Mouse (Mus musculus): ENCODE data around the gene Ccdc61. TPM values are rescaled to one million over a fixed set of nuclear protein-coding genes. Genes with fewer than 3 reads are reported as not detected.

The Ccdc61 gene
- polyA plus RNA-seq, 1 experiment from 2014 or later, result 21.4 TPM

DNA sequence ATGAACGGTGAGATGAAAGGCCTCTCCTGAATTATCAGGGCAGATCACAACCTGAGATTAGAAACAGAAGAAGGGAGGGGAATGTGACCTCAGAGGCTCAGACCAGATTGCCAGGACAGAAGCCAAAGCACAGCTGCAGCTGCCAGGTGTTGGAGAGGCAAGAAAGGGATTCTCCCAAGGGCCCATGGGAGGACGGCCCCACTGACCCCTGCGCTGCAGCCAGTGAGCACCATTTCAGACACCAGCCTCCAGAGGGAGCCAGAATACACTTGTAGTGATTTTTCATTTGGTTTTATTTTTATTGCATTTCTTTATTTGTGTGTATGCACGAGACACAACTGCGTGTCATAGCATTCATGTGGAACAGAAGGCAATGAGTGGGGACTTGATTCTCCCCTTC is 13.7 kb downstream of the Ccdc61 start:
- no peaks in the 10 kb centered on the region for H3K27me3 ChIP-seq (ENCODE audit: control insufficient read depth, insufficient read depth, low read length)
- no peak for ATAC-seq (ENCODE audit: low FRiP score, low TSS enrichment)
- H3K4me3 ChIP-seq (ENCODE audit: low read length), result no peak overlapping the region
- no peak overlapping the region for H3K4me2 ChIP-seq (replicated peaks; ENCODE audit: low read depth, low read length)
- H3K4me1 ChIP-seq (ENCODE audit: control insufficient read depth, insufficient read depth, low read length), result peaks cover 17% of the 10 kb centered on the region
- no peak overlapping the region for H3K9ac ChIP-seq (ENCODE audit: low read depth, low read length)
- H3K27ac ChIP-seq (ENCODE audit: low read depth, low read length), result no peak overlapping the region
- peaks cover 22% of the 10 kb centered on the region; the same call in 1 of the 2 replicates for H3K36me3 ChIP-seq (ENCODE audit: control insufficient read depth, insufficient read depth, low read length)
- H3K9me3 ChIP-seq (ENCODE audit: control insufficient read depth, low read length), result no peaks in the 10 kb centered on the region
- 39% methylated on average over 5 of the region's 5 CpGs for WGBS

DNA sequence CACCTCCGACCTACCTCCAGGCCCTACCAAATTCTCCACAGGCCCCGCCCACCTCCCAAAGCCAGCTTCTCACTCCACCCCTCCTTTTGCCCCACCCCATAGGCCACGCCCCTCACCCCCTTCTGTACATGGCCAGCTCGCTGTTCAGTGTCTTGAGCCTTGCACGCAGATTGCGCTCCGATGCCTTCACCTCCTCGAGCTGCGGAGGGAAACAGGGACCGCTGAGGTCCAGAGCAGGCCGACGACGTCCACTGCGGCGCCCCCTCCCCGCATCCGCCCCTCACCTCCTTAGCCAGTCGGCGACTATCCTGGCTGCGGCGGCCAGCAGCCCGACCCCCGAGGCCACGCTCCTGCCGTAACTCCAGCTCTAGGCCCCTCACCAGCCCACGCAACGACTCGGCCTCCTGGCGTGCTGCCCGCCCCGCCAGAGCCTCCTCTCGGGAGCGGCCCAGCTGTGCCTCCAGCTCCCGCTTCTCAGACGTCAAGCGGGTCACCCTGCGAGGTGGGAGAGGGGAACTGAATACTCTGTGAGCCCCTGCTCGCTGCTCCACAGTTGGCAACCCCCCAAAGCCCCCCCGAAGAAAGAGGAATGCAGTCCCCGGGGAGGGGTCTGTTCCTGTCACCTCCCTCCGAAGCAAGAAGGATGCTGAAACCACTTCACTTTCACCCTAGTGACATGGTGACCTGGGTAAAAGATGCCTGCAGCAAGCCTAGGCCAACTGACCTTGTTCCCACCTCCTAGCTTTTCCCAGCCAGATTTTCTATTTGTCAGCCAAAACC is 16.4 kb downstream of the Ccdc61 start:
- WGBS, result under 1% methylated on average over 41 of the region's 41 CpGs
- H3K9ac ChIP-seq (ENCODE audit: low read depth, low read length), result peak overlapping the region; percentile 44; the same call in 1 of the 2 replicates
- no peaks in the 10 kb centered on the region for H3K9me3 ChIP-seq (ENCODE audit: control insufficient read depth, low read length)
- H3K27me3 ChIP-seq (ENCODE audit: control insufficient read depth, insufficient read depth, low read length), result no peaks in the 10 kb centered on the region
- peaks cover 2% of the 10 kb centered on the region; the same call in 1 of the 2 replicates for H3K36me3 ChIP-seq (ENCODE audit: control insufficient read depth, insufficient read depth, low read length)
- peak; percentile 50 for ATAC-seq (ENCODE audit: low FRiP score, low TSS enrichment)
- peaks cover 17% of the 10 kb centered on the region for H3K4me1 ChIP-seq (ENCODE audit: control insufficient read depth, insufficient read depth, low read length)
- no peak overlapping the region for H3K27ac ChIP-seq (ENCODE audit: low read depth, low read length)
- peak overlapping the region; percentile 37 for H3K4me3 ChIP-seq (ENCODE audit: low read length)
- H3K4me2 ChIP-seq (replicated peaks; ENCODE audit: low read depth, low read length), result peak overlapping the region; percentile 84

DNA sequence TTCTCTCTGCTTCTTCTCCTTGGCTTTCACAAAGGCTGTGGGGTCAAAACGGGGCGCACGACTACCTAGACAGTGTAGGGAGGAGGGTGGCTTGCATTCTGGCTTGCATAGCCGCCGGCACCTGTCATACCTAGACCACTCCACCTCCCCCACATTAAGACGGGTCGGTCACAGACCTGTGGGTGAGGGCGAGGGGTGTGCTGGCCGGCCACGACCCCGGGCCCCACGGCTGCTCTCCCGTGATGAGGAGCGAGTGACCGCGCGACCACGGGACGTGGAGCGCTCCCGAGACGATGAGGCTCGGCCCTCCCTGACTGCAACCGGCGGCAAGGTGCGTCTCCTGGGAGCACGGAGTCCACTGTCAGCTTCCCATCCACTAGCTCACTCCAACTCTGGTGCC is 17.2 kb downstream of the Ccdc61 start:
- Histone ChIP-seq H3K36me3 (ENCODE audit: control insufficient read depth, insufficient read depth, low read length) (peaks cover under 1% of the 10 kb centered on the region; the same call in 1 of the 2 replicates), H3K9me3 (ENCODE audit: control insufficient read depth, low read length) (no peaks in the 10 kb centered on the region), H3K9ac (ENCODE audit: low read depth, low read length) (no peak overlapping the region), H3K27ac (ENCODE audit: low read depth, low read length) (no peak overlapping the region), H3K27me3 (ENCODE audit: control insufficient read depth, insufficient read depth, low read length) (no peaks in the 10 kb centered on the region), H3K4me1 (ENCODE audit: control insufficient read depth, insufficient read depth, low read length) (peaks cover 17% of the 10 kb centered on the region), H3K4me3 (ENCODE audit: low read length) (peak overlapping the region; percentile 44; the same call in 1 of the 2 replicates), H3K4me2 (replicated peaks; ENCODE audit: low read depth, low read length) (peak overlapping the region; percentile 84)
- 27% methylated on average over 27 of the region's 27 CpGs for WGBS
- peak; percentile 33 for ATAC-seq (ENCODE audit: low FRiP score, low TSS enrichment)

DNA sequence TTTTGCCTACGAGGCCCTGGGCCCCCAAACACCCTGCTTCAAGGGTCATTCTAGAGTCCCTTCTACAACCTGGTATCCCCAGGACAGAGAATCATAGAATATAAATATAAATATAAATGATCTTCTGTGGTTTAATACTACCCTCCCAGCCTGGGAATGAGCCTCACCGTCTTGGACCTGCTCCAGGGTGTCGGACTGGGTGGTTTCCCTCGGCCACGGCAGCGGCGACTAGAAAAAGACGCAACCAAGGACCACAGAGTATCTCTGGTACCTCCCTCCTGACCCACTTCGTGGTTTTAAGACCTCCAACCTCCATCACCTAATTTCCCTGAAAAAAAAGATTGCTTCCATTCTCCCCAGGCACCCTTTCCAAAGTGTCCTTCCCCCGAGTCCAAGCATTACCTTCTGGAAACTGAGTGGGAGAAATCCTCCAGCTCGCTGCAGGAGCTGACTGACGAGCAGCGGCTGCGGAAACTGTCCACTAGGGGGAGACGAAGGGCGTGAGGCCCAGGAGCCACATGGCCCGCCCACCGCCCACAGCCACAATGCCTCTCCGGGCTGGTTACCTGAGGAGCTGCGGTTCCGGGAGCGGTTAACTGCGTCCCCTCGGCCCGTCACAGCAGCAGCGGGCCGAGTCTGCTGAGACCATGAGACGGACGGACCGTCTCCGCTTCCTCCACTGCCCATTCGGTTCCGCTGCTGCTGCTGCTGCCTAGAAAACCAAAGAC is 18.2 kb downstream of the Ccdc61 start:
- WGBS, result 22% methylated on average over 33 of the region's 33 CpGs
- Histone ChIP-seq H3K4me1 (ENCODE audit: control insufficient read depth, insufficient read depth, low read length) (peaks cover 17% of the 10 kb centered on the region), H3K9me3 (ENCODE audit: control insufficient read depth, low read length) (no peaks in the 10 kb centered on the region), H3K9ac (ENCODE audit: low read depth, low read length) (peak overlapping the region; percentile 45; the same call in 1 of the 2 replicates), H3K36me3 (ENCODE audit: control insufficient read depth, insufficient read depth, low read length) (no peaks in the 10 kb centered on the region), H3K4me3 (ENCODE audit: low read length) (peak overlapping the region; percentile 44), H3K27ac (ENCODE audit: low read depth, low read length) (no peak overlapping the region), H3K4me2 (replicated peaks; ENCODE audit: low read depth, low read length) (peak overlapping the region; percentile 84), H3K27me3 (ENCODE audit: control insufficient read depth, insufficient read depth, low read length) (no peaks in the 10 kb centered on the region)
- ATAC-seq (ENCODE audit: low FRiP score, low TSS enrichment), result peak; percentile 41

DNA sequence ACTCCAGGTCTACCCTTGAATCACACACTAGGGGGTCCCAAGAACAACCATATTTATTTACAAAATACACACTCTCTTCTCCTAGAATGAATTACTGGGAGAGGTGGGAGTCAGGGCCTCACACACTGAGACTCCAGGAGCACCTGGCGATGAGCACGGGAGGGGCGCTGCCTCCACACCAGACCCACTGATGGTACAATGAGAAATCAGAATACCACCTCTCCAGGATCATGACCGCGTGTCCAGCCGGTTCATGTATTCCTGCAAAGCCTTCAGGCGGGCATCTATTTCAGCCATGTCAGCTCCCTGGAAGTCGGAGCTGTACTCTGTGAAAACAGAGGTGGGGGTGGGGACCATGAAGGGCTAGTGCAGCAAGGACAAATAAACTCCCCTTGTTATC is 19.4 kb downstream of the Ccdc61 start:
- Histone ChIP-seq H3K27me3 (ENCODE audit: control insufficient read depth, insufficient read depth, low read length) (no peaks in the 10 kb centered on the region), H3K4me2 (replicated peaks; ENCODE audit: low read depth, low read length) (no peak overlapping the region), H3K4me3 (ENCODE audit: low read length) (no peak overlapping the region), H3K9ac (ENCODE audit: low read depth, low read length) (no peak overlapping the region), H3K4me1 (ENCODE audit: control insufficient read depth, insufficient read depth, low read length) (peaks cover 17% of the 10 kb centered on the region), H3K36me3 (ENCODE audit: control insufficient read depth, insufficient read depth, low read length) (no peaks in the 10 kb centered on the region), H3K27ac (ENCODE audit: low read depth, low read length) (no peak overlapping the region), H3K9me3 (ENCODE audit: control insufficient read depth, low read length) (no peaks in the 10 kb centered on the region)
- no peak for ATAC-seq (ENCODE audit: low FRiP score, low TSS enrichment)
- WGBS, result 69% methylated on average over 8 of the region's 8 CpGs

DNA sequence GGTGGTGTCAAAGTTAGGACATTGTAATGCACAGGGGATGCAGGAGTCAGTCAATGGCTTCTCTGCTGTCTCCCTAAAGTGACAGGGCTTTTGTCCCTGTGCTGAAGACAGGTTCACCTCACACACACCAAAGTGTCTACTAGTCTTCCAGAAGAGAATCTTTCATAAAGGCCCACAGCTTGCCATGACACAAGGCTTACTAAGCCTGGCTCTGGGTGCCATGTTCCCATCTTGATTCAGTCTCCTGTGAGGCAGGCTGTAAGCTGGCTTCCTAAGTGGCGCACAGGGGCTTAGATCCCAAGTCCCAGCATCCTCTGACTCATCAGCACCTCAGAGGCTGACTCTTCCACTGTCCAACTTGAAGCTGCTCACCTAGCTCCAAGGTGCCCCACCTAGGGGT is 23.3 kb downstream of the Ccdc61 start:
- Histone ChIP-seq H3K27me3 (ENCODE audit: control insufficient read depth, insufficient read depth, low read length) (no peaks in the 10 kb centered on the region), H3K27ac (ENCODE audit: low read depth, low read length) (no peak overlapping the region)
- 86% methylated on average over 1 of the region's 1 CpGs for WGBS

DNA sequence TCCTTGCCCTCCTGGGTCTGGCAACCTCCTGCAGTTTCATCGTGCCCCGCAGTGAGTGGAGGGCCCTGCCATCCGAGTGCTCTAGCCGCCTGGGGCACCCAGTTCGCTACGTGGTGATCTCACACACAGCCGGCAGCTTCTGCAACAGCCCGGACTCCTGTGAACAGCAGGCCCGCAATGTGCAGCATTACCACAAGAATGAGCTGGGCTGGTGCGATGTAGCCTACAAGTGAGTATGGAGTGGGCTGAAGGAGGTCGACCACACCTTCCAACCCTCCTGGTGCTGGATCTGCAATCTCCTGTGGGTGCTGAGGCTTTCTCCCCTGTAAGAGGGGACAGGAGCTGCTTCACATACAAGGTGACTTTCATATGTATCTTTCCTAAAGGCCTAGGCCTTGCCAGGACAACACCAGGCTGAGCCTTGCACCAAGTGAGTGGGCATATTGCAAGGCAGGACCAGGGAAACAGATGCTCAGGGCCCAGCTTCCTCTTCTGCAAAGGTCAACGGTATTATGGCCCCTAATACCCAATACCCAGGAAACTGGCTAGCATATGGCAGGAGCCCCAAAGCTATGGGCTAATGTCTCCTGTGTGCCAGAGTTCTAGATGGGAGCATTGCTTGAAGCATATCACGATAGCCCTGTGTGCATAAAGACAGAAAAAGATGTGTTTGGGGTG is 25.3 kb downstream of the Ccdc61 start:
- Histone ChIP-seq H3K36me3 (ENCODE audit: control insufficient read depth, insufficient read depth, low read length) (no peaks in the 10 kb centered on the region), H3K9ac (ENCODE audit: low read depth, low read length) (no peak overlapping the region), H3K4me2 (replicated peaks; ENCODE audit: low read depth, low read length) (no peak overlapping the region), H3K9me3 (ENCODE audit: control insufficient read depth, low read length) (no peaks in the 10 kb centered on the region), H3K4me3 (ENCODE audit: low read length) (no peak overlapping the region), H3K27ac (ENCODE audit: low read depth, low read length) (no peak overlapping the region), H3K27me3 (ENCODE audit: control insufficient read depth, insufficient read depth, low read length) (no peaks in the 10 kb centered on the region), H3K4me1 (ENCODE audit: control insufficient read depth, insufficient read depth, low read length) (no peaks in the 10 kb centered on the region)
- 58% methylated on average over 13 of the region's 13 CpGs for WGBS
- ATAC-seq (ENCODE audit: low FRiP score, low TSS enrichment), result 0 out of 2 replicates have a peak, but pooled peaks have one; percentile 5

More for the DNA sequence above, 23.3 kb downstream of the Ccdc61 start:
- H3K4me2 ChIP-seq (replicated peaks; ENCODE audit: low read depth, low read length), result no peak overlapping the region
- H3K4me1 ChIP-seq (ENCODE audit: control insufficient read depth, insufficient read depth, low read length), result no peaks in the 10 kb centered on the region
- H3K36me3 ChIP-seq (ENCODE audit: control insufficient read depth, insufficient read depth, low read length), result no peaks in the 10 kb centered on the region
- H3K4me3 ChIP-seq (ENCODE audit: low read length), result no peak overlapping the region
- H3K9me3 ChIP-seq (ENCODE audit: control insufficient read depth, low read length), result no peaks in the 10 kb centered on the region
- H3K9ac ChIP-seq (ENCODE audit: low read depth, low read length), result no peak overlapping the region
- no peak for ATAC-seq (ENCODE audit: low FRiP score, low TSS enrichment)

DNA sequence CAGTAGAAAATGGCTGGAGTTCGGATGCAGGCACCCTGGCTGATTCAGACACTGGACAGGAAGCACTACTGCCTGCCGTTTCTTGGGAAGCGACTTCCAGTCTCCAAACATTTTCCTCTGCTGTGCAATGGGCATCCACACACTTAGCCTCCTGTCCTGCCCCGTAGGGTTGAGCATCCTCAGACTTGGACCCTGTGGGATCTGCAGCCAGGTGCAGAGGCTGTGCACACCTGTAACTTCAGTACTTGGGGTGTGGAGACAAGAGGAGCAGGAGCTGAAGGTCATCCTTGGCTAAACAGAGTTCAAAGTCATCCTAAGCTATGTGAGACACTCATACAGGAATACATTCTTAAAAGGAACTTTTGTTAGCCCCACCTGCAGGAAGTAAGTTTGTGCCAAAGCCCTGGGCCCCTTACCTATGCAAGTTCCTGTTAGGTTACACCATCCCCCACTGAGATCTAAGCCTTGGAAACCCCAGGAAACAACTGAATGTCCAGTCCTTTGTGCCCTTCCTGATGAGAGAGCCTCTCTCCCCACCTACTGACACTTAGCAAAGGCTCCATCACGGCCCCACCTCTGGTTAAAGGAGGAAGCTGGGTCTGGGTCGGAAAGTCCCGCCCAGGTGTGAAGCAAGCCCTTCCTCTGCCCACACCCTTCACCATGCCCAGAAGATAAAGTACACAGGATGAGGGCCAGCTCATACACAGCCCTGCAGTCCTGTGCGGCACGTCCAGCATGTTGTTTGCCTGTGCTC is 26.0 kb downstream of the Ccdc61 start:
- 56% methylated on average over 9 of the region's 9 CpGs for WGBS

More for the DNA sequence above, 26.0 kb downstream of the Ccdc61 start:
- Histone ChIP-seq H3K9ac (ENCODE audit: low read depth, low read length) (no peak overlapping the region), H3K4me2 (replicated peaks; ENCODE audit: low read depth, low read length) (no peak overlapping the region), H3K36me3 (ENCODE audit: control insufficient read depth, insufficient read depth, low read length) (no peaks in the 10 kb centered on the region), H3K4me3 (ENCODE audit: low read length) (no peak overlapping the region), H3K4me1 (ENCODE audit: control insufficient read depth, insufficient read depth, low read length) (no peaks in the 10 kb centered on the region), H3K9me3 (ENCODE audit: control insufficient read depth, low read length) (no peaks in the 10 kb centered on the region), H3K27ac (ENCODE audit: low read depth, low read length) (no peak overlapping the region), H3K27me3 (ENCODE audit: control insufficient read depth, insufficient read depth, low read length) (no peaks in the 10 kb centered on the region)
- ATAC-seq (ENCODE audit: low FRiP score, low TSS enrichment), result 0 out of 2 replicates have a peak, but pooled peaks have one; percentile 24
